Mouse (Mus musculus) kidney, embryonic 15.5 days (tissue): ENCODE data around the gene Orc4. TPM values are rescaled to one million over a fixed set of nuclear protein-coding genes. Genes with fewer than 3 reads are reported as not detected.
"Not testable (repeated sequence)": the region's sequence is repeated elsewhere in the genome, so short reads cannot be mapped to it uniquely, and the experiment has no call there.

Source experiments
- ATAC-seq: fragments of 200-750 bp; cut with Nextera tagmentation; replicated peaks from 2 replicates; pipeline ENCODE4 v1.8.0; 2017; ENCODE audit warnings: moderate TSS enrichment; ENCODE audit not compliant: low FRiP score
- H3K27ac ChIP-seq: fragments of 300-500 bp; sonication (generic); 2 replicates; pipeline ENCODE4 v1.5.1; 2015; ENCODE audit warnings: mild to moderate bottlenecking, inconsistent platforms
- H3K27me3 ChIP-seq: fragments of 300-500 bp; sonication (generic); 2 replicates; pipeline ENCODE4 v1.6.1; 2015; ENCODE audit warnings: inconsistent platforms
- H3K36me3 ChIP-seq: fragments of 300-500 bp; sonication (generic); 2 replicates; pipeline ENCODE4 v1.6.1; 2015; ENCODE audit warnings: inconsistent platforms
- H3K4me1 ChIP-seq: fragments of 300-500 bp; sonication (generic); 2 replicates; pipeline ENCODE4 v1.6.1; 2015; ENCODE audit warnings: inconsistent platforms
- H3K4me2 ChIP-seq: fragments of 300-500 bp; sonication (generic); 2 replicates; pipeline ENCODE4 v1.6.1; 2015; ENCODE audit warnings: moderate library complexity, mild to moderate bottlenecking, inconsistent platforms
- H3K4me3 ChIP-seq: fragments of 300-500 bp; sonication (generic); replicated peaks from 2 replicates; pipeline ENCODE4 v1.5.1; 2015; ENCODE audit warnings: mild to moderate bottlenecking, inconsistent platforms
- H3K9ac ChIP-seq: fragments of 300-500 bp; sonication (generic); 2 replicates; pipeline ENCODE4 v1.6.1; 2015; ENCODE audit warnings: mild to moderate bottlenecking, inconsistent platforms
- H3K9me3 ChIP-seq: fragments of 300-500 bp; sonication (generic); replicated peaks from 2 replicates; pipeline ENCODE4 v1.6.1; 2016; ENCODE audit warnings: inconsistent platforms
- WGBS: fragments of 180-500 bp; shearing (Covaris S2); methylation state at CpG from one replicate; pipeline ENCODE4 v1.1.7; 2015; ENCODE audit warnings: mixed read lengths; 5-methylcytosine and 5-hydroxymethylcytosine counted together
- polyA plus RNA-seq: library from polyadenylated mRNA; unstranded; fragments of >200 nt; fragmentation: Nextera tagmentation; extraction: Ambion mirVana; gene quantifications from 2 replicates; pipeline ENCODE4 v1.2.1, GENCODE M21; 2015

The Orc4 gene
- polyA plus RNA-seq, 1 experiment from 2014 or later = 98.8 TPM

GRCm38 (mm10) chr2:48885945-48886344, 64.1 kb downstream of the Orc4 start:
- Histone ChIP-seq H3K9me3 (no peaks in the 10 kb centered on the region), H3K4me2 (no peak overlapping the region), H3K4me3 (no peak overlapping the region), H3K27ac (no peak overlapping the region), H3K36me3 (no peaks in the 10 kb centered on the region), H3K27me3 (no peaks in the 10 kb centered on the region), H3K4me1 (peaks cover 6% of the 10 kb centered on the region; the same call in 1 of the 2 replicates), H3K9ac (no peak overlapping the region)
- peak; percentile 56; the same call in 1 of the 2 replicates for ATAC-seq

- Histone ChIP-seq H3K9me3 (no peaks in the 10 kb centered on the region), H3K27me3 (no peaks in the 10 kb centered on the region), H3K36me3 (0 out of 2 replicates have a peak, but pooled peaks cover 3% of the 10 kb centered on the region), H3K9ac (no peak overlapping the region), H3K4me2 (no peak overlapping the region), H3K4me1 (no peaks in the 10 kb centered on the region), H3K27ac (no peak overlapping the region), H3K4me3 (no peak overlapping the region)
- ATAC-seq = no peak
- WGBS = 85% methylated on average over 5 of the region's 5 CpGs
Observed at GRCm38 (mm10) chr2:48868199-48868913, 81.7 kb downstream of the Orc4 start.

- not testable (repeated sequence) for ATAC-seq, H3K4me2 ChIP-seq, H3K4me1 ChIP-seq, H3K36me3 ChIP-seq, H3K27me3 ChIP-seq, H3K9ac ChIP-seq, H3K9me3 ChIP-seq, H3K27ac ChIP-seq, H3K4me3 ChIP-seq
- WGBS = 96% methylated on average over 6 of the region's 6 CpGs
Observed at GRCm38 (mm10) chr2:48865596-48865995, 84.5 kb downstream of the Orc4 start.

Other genes starting within 250 kb of the Orc4 start
- gene Acvr2a, start 136.2 kb downstream of the Orc4 start, polyA plus RNA-seq = 13.3 and 14.0 TPM in 2 replicates
- gene Mbd5, start 769 bp downstream of the Orc4 start, polyA plus RNA-seq = 29.1 and 30.4 TPM in 2 replicates